Comparison of ENCODE assay signal across 23 mouse cellular contexts in genomic region chr2:148642610-148643370, GRCm38 (mm10). TPM values are rescaled to one million over a fixed set of nuclear protein-coding genes. Genes with fewer than 3 reads are reported as not detected.
DNase-seq lines count a peak whose midpoint lies in the region; ATAC-seq and TF ChIP-seq lines count a peak whose summit lies in the region.
"Had no signal": no experiment of that assay in that cellular context is flagged by ENCODE, and none has a peak within 500 bp of the region (broad histone marks: within the 10 kb centered on the region; RNA-seq: fewer than 3 reads in every experiment).

No protein-coding gene starts in this region.

- ATAC-seq in lung, embryonic 14.5 days (ENCODE audit: insufficient read depth) = no peak
- ATAC-seq in embryonic facial prominence, embryonic 14.5 days (ENCODE audit: low read depth) = no peak
- ATAC-seq: activated CD4-positive, CD25-positive, alpha-beta regulatory T cell, adult 4 months; forebrain, embryonic 16.5 days; intestine, embryonic 15.5 days; Patski had no signal

- H3K27ac ChIP-seq in lung, embryonic 14.5 days (ENCODE audit: low read depth) = no peak overlapping the region
- no peak overlapping the region for H3K27ac ChIP-seq in embryonic facial prominence, embryonic 14.5 days (replicated peaks; ENCODE audit: low read depth, low read length)
- H3K27ac ChIP-seq: embryonic facial prominence, embryonic 12.5 days; forebrain, embryonic 12.5 days; heart, adult 2 months; heart, embryonic 15.5 days; hindbrain, embryonic 12.5 days; intestine, embryonic 15.5 days had no signal

- intact Hi-C loops in heart, postnatal 14 days (cut with DNase I) = no loop called here

- H3K27me3 ChIP-seq in lung, embryonic 14.5 days (ENCODE audit: insufficient read depth, low read length) = no peaks in the 10 kb centered on the region
- H3K27me3 ChIP-seq in embryonic facial prominence, embryonic 14.5 days (replicated peaks; ENCODE audit: control insufficient read depth, insufficient read depth, low read length) = no peaks in the 10 kb centered on the region
- H3K27me3 ChIP-seq: embryonic facial prominence, embryonic 12.5 days; forebrain, embryonic 12.5 days; heart, embryonic 15.5 days; hindbrain, embryonic 12.5 days; intestine, embryonic 15.5 days; Patski had no signal

- TF ChIP-seq CTCF in lung, embryonic 14.5 days (IDR thresholded peaks at IDR 0.05; ENCODE audit: low read depth) = no peak

- WGBS in lung, embryonic 14.5 days = 33% methylated on average over 1 of the region's 1 CpGs
- 27% methylated on average over 1 of the region's 1 CpGs for WGBS in embryonic facial prominence, embryonic 14.5 days

- no peak overlapping the region for H3K4me3 ChIP-seq in lung, embryonic 14.5 days (ENCODE audit: low read depth, low read length)
- no peak overlapping the region for H3K4me3 ChIP-seq in embryonic facial prominence, embryonic 14.5 days (ENCODE audit: low read depth, low read length)
- H3K4me3 ChIP-seq: embryonic facial prominence, embryonic 12.5 days; forebrain, embryonic 12.5 days; heart, adult 2 months; heart, embryonic 15.5 days; hindbrain, embryonic 12.5 days; intestine, embryonic 15.5 days had no signal

- no peak overlapping the region for H3K4me2 ChIP-seq in lung, embryonic 14.5 days
- no peak overlapping the region for H3K4me2 ChIP-seq in embryonic facial prominence, embryonic 14.5 days (ENCODE audit: low read depth, low read length)
- H3K4me2 ChIP-seq: embryonic facial prominence, embryonic 12.5 days; forebrain, embryonic 12.5 days; heart, embryonic 11.5 days; heart, embryonic 15.5 days; hindbrain, embryonic 12.5 days; intestine, embryonic 15.5 days had no signal

- no peaks in the 10 kb centered on the region for H3K36me3 ChIP-seq in lung, embryonic 14.5 days (ENCODE audit: insufficient read depth)
- no peaks in the 10 kb centered on the region for H3K36me3 ChIP-seq in embryonic facial prominence, embryonic 14.5 days (ENCODE audit: control insufficient read depth, insufficient read depth, low read length)
- H3K36me3 ChIP-seq: embryonic facial prominence, embryonic 12.5 days; forebrain, embryonic 12.5 days; heart, embryonic 15.5 days; hindbrain, embryonic 12.5 days; intestine, embryonic 15.5 days had no signal

- H3K9me3 ChIP-seq in lung, embryonic 14.5 days (ENCODE audit: low read depth, low read length) = no peaks in the 10 kb centered on the region
- no peaks in the 10 kb centered on the region for H3K9me3 ChIP-seq in embryonic facial prominence, embryonic 14.5 days (ENCODE audit: control insufficient read depth, low read length)
- H3K9me3 ChIP-seq: embryonic facial prominence, embryonic 12.5 days; forebrain, embryonic 12.5 days; heart, embryonic 15.5 days; hindbrain, embryonic 12.5 days; intestine, embryonic 15.5 days had no signal

- DNase-seq in adrenal gland, postnatal 10 days = peak; percentile 19
- DNase-seq in adrenal gland, adult 2 months = no peak
- peak; percentile 74 for DNase-seq in heart, adult 11 months
- DNase-seq in heart, postnatal 14 days = no peak
- peak; percentile 5 for DNase-seq in lung, embryonic 14.5 days
- DNase-seq in lung, postnatal 4 days = no peak
- peak; percentile 8 for DNase-seq in embryonic facial prominence, embryonic 14.5 days (ENCODE audit: low spot score)
- no peak for DNase-seq in left cerebral cortex, adult 11 months (ENCODE audit: low spot score)
- DNase-seq: adrenal gland, postnatal 25 days; cerebellum, adult 2 months; cerebellum, postnatal 10 days; gastrocnemius, postnatal 10 days; heart, adult 2 months; kidney, adult 18-20 months had no signal

- H3K9ac ChIP-seq in lung, embryonic 14.5 days = no peak overlapping the region
- no peak overlapping the region for H3K9ac ChIP-seq in embryonic facial prominence, embryonic 14.5 days (ENCODE audit: low read depth, low read length)
- H3K9ac ChIP-seq: embryonic facial prominence, embryonic 12.5 days; forebrain, embryonic 12.5 days; heart, embryonic 15.5 days; hindbrain, embryonic 12.5 days; intestine, embryonic 15.5 days had no signal

- no peaks in the 10 kb centered on the region for H3K4me1 ChIP-seq in lung, embryonic 14.5 days (ENCODE audit: insufficient read depth)
- H3K4me1 ChIP-seq in embryonic facial prominence, embryonic 14.5 days (ENCODE audit: control insufficient read depth, insufficient read depth, low read length) = no peaks in the 10 kb centered on the region
- H3K4me1 ChIP-seq: forebrain, embryonic 12.5 days; heart, embryonic 15.5 days; hindbrain, embryonic 12.5 days; intestine, embryonic 15.5 days had no signal

RNA-seq across cellular contexts. Expression of gene Nxt1, which starts 29.6 kb away (rescaled TPM):
- total RNA-seq in adrenal gland, postnatal 10 days (2021) = 10 to 100 TPM; 20.0 to 22.6 TPM
- total RNA-seq in adrenal gland, adult 2 months (2021) = 10 to 100 TPM; 15.8 to 20.6 TPM
- 10.9 and 11.1 TPM in 2 replicates for polyA plus RNA-seq in adrenal gland, adult 2 months (2012; rRNA removed)
- 1 to 10 TPM; 6.5 to 7.7 TPM for total RNA-seq in heart, postnatal 14 days (2021)
- 113 and 115 TPM in 2 replicates for polyA plus RNA-seq in lung, embryonic 14.5 days (2014; fragmentation: Nextera tagmentation; extraction: Ambion mirVana)
- 71.1 and 79.9 TPM in 2 replicates for polyA plus RNA-seq in embryonic facial prominence, embryonic 14.5 days (2014; fragmentation: Nextera tagmentation; extraction: Ambion mirVana)

RNA-seq across cellular contexts. Expression of gene Gzf1, which starts 38.0 kb away (rescaled TPM):
- 10 to 100 TPM; 28.1 to 31.7 TPM for total RNA-seq in adrenal gland, postnatal 10 days (2021)
- total RNA-seq in adrenal gland, adult 2 months (2021) = 10 to 100 TPM; 26.8 to 31.7 TPM
- 7.7 and 10.5 TPM in 2 replicates for polyA plus RNA-seq in adrenal gland, adult 2 months (2012; rRNA removed)
- total RNA-seq in heart, postnatal 14 days (2021) = 10 to 100 TPM; 20.6 to 21.3 TPM
- polyA plus RNA-seq in lung, embryonic 14.5 days (2014; fragmentation: Nextera tagmentation; extraction: Ambion mirVana) = 21.3 and 21.4 TPM in 2 replicates
- 22.4 and 23.3 TPM in 2 replicates for polyA plus RNA-seq in embryonic facial prominence, embryonic 14.5 days (2014; fragmentation: Nextera tagmentation; extraction: Ambion mirVana)

Comparison
In these comparisons a context has a peak if more than half of its experiments do, and no peak if none do; other contexts are left out.
1. DNase-seq: peak in adrenal gland, postnatal 10 days (single experiment), heart, adult 11 months (single experiment), lung, embryonic 14.5 days (single experiment) and embryonic facial prominence, embryonic 14.5 days (single experiment); none in adrenal gland, adult 2 months (single experiment), heart, postnatal 14 days (0 of 2), lung, postnatal 4 days (0 of 2) and left cerebral cortex, adult 11 months (single experiment).